Comparison of ENCODE assay signal across 25 mouse cellular contexts in the genomic region with DNA sequence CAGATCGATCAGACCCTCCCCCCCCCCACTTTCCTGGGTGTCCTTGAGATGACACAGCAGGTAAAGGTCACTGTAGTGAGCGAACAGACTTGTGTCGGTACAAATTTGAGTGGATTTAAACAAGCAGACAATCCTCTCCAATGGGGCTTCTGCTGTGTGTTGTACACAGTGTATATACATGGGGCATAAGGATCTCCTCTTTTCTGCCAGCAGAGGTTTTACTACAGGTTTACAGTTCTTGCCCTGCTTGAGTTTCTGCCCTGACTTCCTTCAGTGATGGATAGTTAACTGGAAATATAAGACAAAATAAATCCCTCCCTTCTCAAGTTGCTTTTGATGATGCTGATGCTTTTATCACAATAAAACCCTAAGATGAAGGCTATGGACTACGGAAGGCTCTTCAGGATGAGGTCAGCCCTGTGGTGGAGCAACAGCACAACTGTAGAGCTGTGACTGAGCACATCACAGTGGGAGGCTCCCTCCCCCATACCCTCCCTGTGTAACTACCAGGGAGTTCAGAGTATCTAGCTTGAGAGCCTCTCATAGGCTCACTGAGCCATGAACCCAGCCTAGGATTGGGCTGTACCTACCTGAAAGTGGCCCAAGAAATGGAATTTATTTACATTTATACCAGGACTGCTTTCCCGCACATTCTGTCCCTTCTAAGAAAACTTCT. TPM values are rescaled to one million over a fixed set of nuclear protein-coding genes. Genes with fewer than 3 reads are reported as not detected.
DNase-seq lines count a peak whose midpoint lies in the region; ATAC-seq and TF ChIP-seq lines count a peak whose summit lies in the region.
"Had no signal": no experiment of that assay in that cellular context is flagged by ENCODE, and none has a peak within 500 bp of the region (broad histone marks: within the 10 kb centered on the region; RNA-seq: fewer than 3 reads in every experiment).

No protein-coding gene starts in this region.

- no peak for TF ChIP-seq CTCF in kidney, adult 2 months (conservative IDR thresholded peaks at IDR 0.05; ENCODE audit: insufficient read depth, insufficient read length, low read depth, low read length)

- no peak overlapping the region for H3K27ac ChIP-seq in kidney, embryonic 14.5 days (ENCODE audit: low read depth, low read length)
- H3K27ac ChIP-seq in kidney, adult 2 months (ENCODE audit: insufficient read depth, low read depth, low read length) = no peak overlapping the region
- H3K27ac ChIP-seq in kidney, embryonic 16.5 days (ENCODE audit: low read length) = no peak overlapping the region
- H3K27ac ChIP-seq: embryonic facial prominence, embryonic 10.5 days; embryonic facial prominence, embryonic 12.5 days; forebrain, embryonic 13.5 days; forebrain, embryonic 15.5 days had no signal

- H3K4me3 ChIP-seq in kidney, embryonic 14.5 days (ENCODE audit: low read length) = no peak overlapping the region
- H3K4me3 ChIP-seq in kidney, adult 2 months (ENCODE audit: insufficient read depth, low read depth, low read length) = no peak overlapping the region
- H3K4me3 ChIP-seq in kidney, embryonic 16.5 days (ENCODE audit: low read length) = no peak overlapping the region
- H3K4me3 ChIP-seq: embryonic facial prominence, embryonic 10.5 days; embryonic facial prominence, embryonic 12.5 days; forebrain, embryonic 13.5 days; forebrain, embryonic 15.5 days had no signal

- H3K27me3 ChIP-seq in kidney, embryonic 14.5 days (ENCODE audit: control insufficient read depth, insufficient read depth, low read length) = no peaks in the 10 kb centered on the region
- no peaks in the 10 kb centered on the region for H3K27me3 ChIP-seq in kidney, adult 2 months (replicated peaks; ENCODE audit: control insufficient read depth, insufficient read depth, low read length)
- H3K27me3 ChIP-seq in kidney, embryonic 16.5 days (ENCODE audit: insufficient read depth, low read length) = no peaks in the 10 kb centered on the region
- H3K27me3 ChIP-seq: CH12.LX; embryonic facial prominence, embryonic 12.5 days; forebrain, embryonic 13.5 days; forebrain, embryonic 15.5 days had no signal

- no peaks in the 10 kb centered on the region for H3K36me3 ChIP-seq in kidney, embryonic 14.5 days (ENCODE audit: control insufficient read depth, insufficient read depth, low read length)
- no peaks in the 10 kb centered on the region for H3K36me3 ChIP-seq in kidney, adult 2 months (ENCODE audit: control insufficient read depth, insufficient read depth, low read length)
- H3K36me3 ChIP-seq in kidney, embryonic 16.5 days (ENCODE audit: insufficient read depth, low read length) = no peaks in the 10 kb centered on the region
- H3K36me3 ChIP-seq: embryonic facial prominence, embryonic 10.5 days; embryonic facial prominence, embryonic 12.5 days; forebrain, embryonic 15.5 days; G1E had no signal

- 66% methylated on average over 5 of the region's 5 CpGs for WGBS in kidney, embryonic 14.5 days
- WGBS in kidney, adult 2 months = 69% methylated on average over 5 of the region's 5 CpGs
- WGBS in kidney, embryonic 16.5 days = 57% methylated on average over 5 of the region's 5 CpGs

- no peak overlapping the region for H3K9ac ChIP-seq in kidney, embryonic 14.5 days (ENCODE audit: low read depth, low read length)
- no peak overlapping the region for H3K9ac ChIP-seq in kidney, embryonic 16.5 days (replicated peaks; ENCODE audit: low read length)
- H3K9ac ChIP-seq: embryonic facial prominence, embryonic 12.5 days; forebrain, embryonic 13.5 days; forebrain, embryonic 15.5 days had no signal

- TF ChIP-seq POLR2A in kidney, adult 2 months (IDR thresholded peaks at IDR 0.05; ENCODE audit: low read depth, low read length) = no peak

- ATAC-seq in kidney, embryonic 14.5 days (ENCODE audit: low FRiP score, low TSS enrichment) = peak; percentile 94
- ATAC-seq in kidney, embryonic 16.5 days (ENCODE audit: low FRiP score, low TSS enrichment) = peak; percentile 84
- ATAC-seq: activated CD4-positive, CD25-positive, alpha-beta regulatory T cell, adult 4 months; CD4-positive, CD25-positive, alpha-beta regulatory T cell, adult 4 months; forebrain, embryonic 13.5 days; forebrain, embryonic 15.5 days; Patski had no signal

- no peak overlapping the region for H3K4me2 ChIP-seq in kidney, embryonic 14.5 days (replicated peaks; ENCODE audit: low read depth, low read length)
- H3K4me2 ChIP-seq in kidney, embryonic 16.5 days (replicated peaks; ENCODE audit: low read depth, low read length) = no peak overlapping the region
- H3K4me2 ChIP-seq: embryonic facial prominence, embryonic 12.5 days; forebrain, embryonic 13.5 days; forebrain, embryonic 15.5 days had no signal

- H3K4me1 ChIP-seq in kidney, embryonic 14.5 days (ENCODE audit: control insufficient read depth, insufficient read depth, low read length) = no peaks in the 10 kb centered on the region
- H3K4me1 ChIP-seq in kidney, adult 2 months (ENCODE audit: control insufficient read depth, insufficient read depth, low read length) = no peaks in the 10 kb centered on the region
- H3K4me1 ChIP-seq in kidney, embryonic 16.5 days (ENCODE audit: insufficient read depth, low read length) = no peaks in the 10 kb centered on the region
- H3K4me1 ChIP-seq: embryonic facial prominence, embryonic 10.5 days; embryonic facial prominence, embryonic 12.5 days; forebrain, embryonic 13.5 days; forebrain, embryonic 15.5 days had no signal

- no peak for DNase-seq in kidney, adult 2 months
- DNase-seq in kidney, postnatal 14 days = no peak
- DNase-seq in kidney, postnatal 4 days = peak; percentile 44 to 64
- no peak for DNase-seq in kidney, adult 18-20 months
- DNase-seq: adrenal gland, adult 8-10 months; adrenal gland, postnatal 14 days; adrenal gland, postnatal 36 days; B cell, adult 2 months; cerebellum, adult 11-12 months; cerebellum, adult 2 months; cerebellum, adult 9-10 months; cerebellum, postnatal 10 days; cerebellum, postnatal 25 days had no signal

- H3K9me3 ChIP-seq in kidney, embryonic 14.5 days (ENCODE audit: control insufficient read depth, low read length) = no peaks in the 10 kb centered on the region
- no peaks in the 10 kb centered on the region for H3K9me3 ChIP-seq in kidney, embryonic 16.5 days (ENCODE audit: low read length)
- H3K9me3 ChIP-seq: embryonic facial prominence, embryonic 10.5 days; embryonic facial prominence, embryonic 12.5 days; forebrain, embryonic 13.5 days; forebrain, embryonic 15.5 days had no signal

RNA-seq across cellular contexts. Expression of a gene that starts 29.4 kb away (rescaled TPM):
- polyA plus RNA-seq in kidney, embryonic 14.5 days (2014; fragmentation: Nextera tagmentation; extraction: Ambion mirVana) = not detected in 2 replicates
- not detected in 2 replicates for polyA plus RNA-seq in kidney, adult 2 months (2012; rRNA removed)
- not detected in 2 replicates for polyA plus RNA-seq in kidney, embryonic 16.5 days (2015; fragmentation: Nextera tagmentation; extraction: Ambion mirVana)
- polyA plus RNA-seq: activated CD4-positive, CD25-positive, alpha-beta regulatory T cell, adult 4 months; CD4-positive, CD25-positive, alpha-beta regulatory T cell, adult 4 months; embryonic facial prominence, embryonic 10.5 days; forebrain, embryonic 11.5 days; forebrain, embryonic 13.5 days; G1E; Patski had no signal

Comparison
In these comparisons a context has a peak if more than half of its experiments do, and no peak if none do; other contexts are left out.
1. DNase-seq: peak in kidney, postnatal 4 days (2 of 2); none in kidney, adult 2 months (single experiment), kidney, postnatal 14 days (single experiment) and kidney, adult 18-20 months (single experiment).